Mouse (Mus musculus) liver, embryonic 14.5 days (tissue): ENCODE data around the gene Eif2b4.

Experiments
- CTCF ChIP-seq: IDR thresholded peaks from 2 replicates; pipeline ENCODE4 v1.5.1; 2016; ENCODE audit warnings: antibody characterized with exemption, low read depth, control low read depth
- EP300 ChIP-seq: IDR thresholded peaks from 2 replicates; pipeline ENCODE4 v1.6.1; 2016; ENCODE audit warnings: antibody characterized with exemption, low read depth

- TF ChIP-seq CTCF = no peak
- no peak for TF ChIP-seq EP300
These were observed 526 bp upstream of the Eif2b4 start for GRCm38 (mm10) chr5:31193631-31194281.
